Mouse (Mus musculus): ENCODE results near the gene Map7d1.

Gene Map7d1

DNA sequence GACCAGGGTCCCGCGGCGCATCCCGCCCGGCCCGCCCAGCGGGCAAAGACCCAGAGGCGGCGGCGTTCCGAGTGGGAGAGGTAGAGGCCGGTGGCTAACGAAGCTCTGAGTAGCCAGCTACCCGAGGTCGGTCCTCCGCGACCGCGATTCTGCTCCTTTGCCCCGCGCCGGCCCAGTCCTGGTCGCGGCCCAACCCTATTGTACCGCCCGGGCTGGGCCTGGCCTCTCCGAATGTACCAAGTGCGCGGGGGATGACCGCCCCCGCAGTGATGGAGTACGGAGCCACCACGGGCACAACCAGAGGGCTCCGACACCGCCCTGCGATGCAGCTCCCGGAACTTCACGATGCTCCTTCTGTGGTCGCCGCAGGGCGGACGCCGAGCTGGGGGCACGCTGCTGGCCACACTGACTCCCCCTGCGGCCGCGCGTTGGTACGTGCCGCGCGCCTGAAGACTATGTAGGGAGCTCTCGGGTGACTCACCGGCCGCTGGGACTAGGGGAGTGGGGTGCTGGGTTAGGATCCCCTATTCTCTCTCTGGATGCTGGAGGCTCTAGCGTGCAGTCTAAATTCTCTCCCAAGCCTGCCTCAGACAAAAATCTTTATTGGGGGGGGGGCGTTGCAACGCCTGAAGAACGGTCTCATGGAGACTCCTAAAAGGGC lies at the start of gene Map7d1:
Gene Map7d1 (minus strand): TSS at position 213 of the 661 bp plus-strand sequence.
- peak; percentile 99 for DNase-seq

DNA sequence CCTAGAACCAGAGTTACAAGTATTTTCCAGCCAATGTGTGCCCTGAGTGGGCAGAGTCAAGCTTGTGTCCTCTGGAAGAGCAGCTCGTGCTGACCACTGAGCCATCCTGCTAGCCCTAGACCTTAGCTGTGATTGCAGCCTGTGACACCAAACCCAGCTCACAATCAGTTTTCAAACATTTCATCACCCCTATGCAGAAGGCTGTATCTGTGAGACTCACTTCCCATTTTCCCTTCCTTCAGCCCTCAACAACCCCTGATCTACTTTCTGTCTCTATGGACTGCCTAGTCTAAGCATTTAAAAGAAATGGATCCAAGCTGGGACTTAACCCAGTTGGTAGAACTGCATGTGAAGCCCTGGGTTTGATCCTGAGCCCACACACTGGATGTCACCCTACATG lies 49.3 kb upstream of the Map7d1 start:
- no peak for DNase-seq

DNA sequence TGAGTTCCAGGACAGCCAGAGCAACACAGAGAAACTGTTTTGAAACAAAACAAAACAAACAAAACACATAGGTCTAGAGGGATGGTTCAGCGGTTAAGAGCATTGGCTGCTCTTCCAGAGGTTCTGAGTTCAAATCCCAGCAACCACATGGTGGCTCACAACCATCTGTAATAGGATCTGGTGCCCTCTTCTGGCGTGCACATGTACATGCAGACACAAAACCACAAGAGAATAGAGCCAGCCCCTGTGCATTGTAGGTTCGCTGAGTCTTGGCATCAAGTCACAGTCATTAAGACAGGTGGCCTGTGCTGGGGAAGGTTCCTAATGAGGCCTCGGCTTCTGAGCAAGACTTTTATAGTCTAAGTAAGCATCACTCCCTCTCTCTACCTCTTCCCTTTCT lies 47.7 kb upstream of the Map7d1 start:
- DNase-seq: no peak

DNA sequence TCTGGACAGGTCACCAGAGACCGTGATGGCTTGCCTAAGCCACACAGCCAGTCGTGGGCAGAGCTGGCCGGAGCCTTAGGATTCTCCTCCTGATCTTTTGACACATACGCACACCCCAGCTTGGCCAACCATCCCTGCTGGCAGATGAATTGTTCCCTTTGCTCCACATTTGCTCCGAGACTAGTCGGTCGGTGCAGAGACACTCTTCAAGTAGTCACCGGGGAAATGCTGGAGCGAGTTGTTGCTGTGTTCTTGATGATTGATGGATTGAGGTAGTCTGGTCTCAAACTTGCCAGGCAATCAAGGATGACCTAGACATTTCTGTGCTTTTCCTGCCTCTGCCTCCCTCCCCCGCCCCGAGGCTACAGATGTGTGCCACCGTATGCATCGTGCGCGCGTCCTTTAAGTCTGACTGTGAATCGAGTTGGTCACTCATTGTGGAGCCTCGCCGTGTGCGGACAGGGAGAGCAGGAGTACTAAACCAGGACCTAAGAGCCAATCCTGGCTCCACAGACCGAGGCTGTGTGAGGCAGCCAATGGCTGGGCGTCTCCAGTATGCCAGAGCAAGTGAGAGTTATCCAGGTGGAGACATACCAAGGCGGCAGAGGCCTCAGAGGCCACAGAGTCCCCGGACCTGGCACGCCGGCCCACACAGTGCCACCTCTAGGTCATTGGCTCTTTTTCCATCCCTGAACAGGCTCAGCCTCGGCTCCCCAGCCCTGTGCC lies 45.6 kb upstream of the Map7d1 start:
- DNase-seq: no peak

DNA sequence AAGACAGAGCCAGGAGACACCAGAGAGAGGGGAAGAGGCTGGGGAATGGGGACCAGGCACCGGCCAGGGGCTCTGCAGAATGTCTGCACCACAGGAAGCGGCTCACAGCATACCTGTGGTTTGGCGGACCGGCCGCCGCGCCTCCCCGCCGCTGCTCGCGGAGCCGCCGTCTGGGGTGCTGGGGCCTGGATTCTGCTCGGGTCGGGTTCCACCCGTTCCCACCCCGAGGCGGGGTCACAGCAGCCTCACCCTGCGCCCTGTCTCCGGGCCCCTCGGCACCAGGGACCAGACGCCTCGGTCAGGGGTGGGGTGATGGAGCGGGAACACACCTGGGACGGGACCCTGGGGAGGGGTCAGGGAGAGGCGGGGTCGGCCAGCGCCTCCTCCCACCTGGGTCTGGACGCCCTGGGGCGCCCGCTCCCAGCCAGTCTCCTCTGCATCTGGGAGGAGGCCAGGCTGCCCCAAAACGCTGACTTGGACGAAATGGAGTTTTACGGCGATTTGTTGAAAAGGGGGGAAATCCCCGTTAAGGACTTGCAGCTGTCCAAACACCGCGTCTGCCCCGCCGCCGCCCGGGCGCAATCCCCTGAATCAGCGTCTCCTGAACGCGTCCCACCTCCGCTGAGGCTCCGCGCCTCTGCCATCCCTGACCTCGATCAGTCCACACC lies 44.9 kb upstream of the Map7d1 start:
- DNase-seq: peak; percentile 92

DNA sequence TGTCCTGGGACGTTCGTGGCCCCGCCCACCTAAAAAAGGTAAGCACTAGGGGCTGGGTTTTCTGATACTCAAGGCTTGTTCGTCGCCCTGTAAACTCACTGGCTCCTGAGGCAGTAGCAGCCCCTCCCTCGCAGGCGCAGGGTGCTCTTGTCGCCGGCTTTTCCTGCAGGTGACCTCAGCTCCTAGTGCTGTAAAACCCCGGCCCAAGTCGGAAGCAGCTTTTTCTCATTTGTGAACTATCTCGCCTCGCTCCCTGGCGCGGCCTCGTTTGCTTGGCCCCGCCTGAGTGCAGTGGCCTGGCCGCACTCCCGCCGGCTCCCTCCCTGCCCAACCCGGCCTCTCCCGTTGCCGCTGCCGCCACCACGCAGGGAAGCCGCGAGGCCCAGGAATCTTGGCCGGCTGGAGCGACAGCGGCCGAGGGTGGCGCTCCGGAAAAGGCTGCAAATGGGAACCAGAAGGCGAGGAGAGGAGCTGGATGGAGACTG lies 40.5 kb upstream of the Map7d1 start:
- DNase-seq: peak; percentile 97

DNA sequence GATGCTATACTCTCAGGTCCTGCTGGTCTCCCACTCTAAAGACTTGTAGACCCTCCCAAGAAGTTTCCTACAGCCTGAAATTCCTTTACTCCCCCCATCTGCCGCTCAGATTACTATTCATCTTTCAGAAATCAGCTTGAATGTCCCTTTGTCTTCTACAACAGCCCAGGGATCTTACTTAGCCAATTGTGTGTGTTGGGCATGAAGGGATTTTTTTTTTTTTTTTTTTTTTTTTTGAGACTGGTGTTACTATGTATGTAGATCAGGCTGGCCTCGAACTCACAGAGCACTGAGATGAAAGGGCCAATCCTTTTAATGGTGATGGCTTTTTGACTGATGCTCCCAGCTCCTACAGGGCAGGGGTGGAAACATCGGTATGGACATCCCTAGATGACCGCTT lies 39.8 kb upstream of the Map7d1 start:
- no peak for DNase-seq

DNA sequence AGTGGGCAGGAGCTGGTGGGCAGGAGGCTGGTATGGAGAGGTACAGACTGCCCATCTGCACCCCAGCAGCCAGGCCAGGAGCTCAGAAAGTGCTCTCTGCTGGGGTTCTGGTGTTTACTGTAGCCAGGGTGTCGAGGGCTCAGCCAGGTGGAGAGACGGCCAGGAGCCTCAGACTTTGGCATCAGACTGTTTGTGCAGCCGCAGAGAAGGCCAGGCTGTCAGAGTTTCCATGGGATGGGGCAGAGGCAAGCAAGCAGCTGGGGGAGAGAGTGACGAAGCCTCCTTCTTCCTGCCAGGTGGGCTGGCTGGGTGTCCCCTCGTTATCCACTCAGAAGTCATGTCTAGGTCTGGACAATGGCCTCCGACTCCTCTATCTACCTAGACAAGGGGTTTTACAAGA lies 39.0 kb upstream of the Map7d1 start:
- no peak for DNase-seq

DNA sequence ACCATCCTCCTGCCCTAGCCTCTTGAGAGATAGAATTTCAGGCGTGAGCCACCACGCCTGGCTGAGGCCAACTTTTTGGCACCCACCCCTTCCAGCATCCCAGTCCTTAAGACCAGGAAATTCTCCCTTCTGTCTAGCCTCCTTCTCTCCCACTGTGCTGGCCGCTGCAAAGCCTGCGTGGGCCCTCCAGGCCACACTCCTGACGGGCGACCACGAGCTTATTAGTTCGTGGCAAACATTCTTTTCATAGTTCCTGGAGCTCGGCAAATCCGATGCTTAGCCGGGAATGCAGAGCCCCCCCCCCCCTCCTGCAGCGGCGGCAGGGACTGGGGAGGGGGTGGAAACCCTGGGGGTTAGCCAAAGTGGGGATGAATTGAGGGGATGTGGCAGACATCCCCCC lies 35.1 kb upstream of the Map7d1 start:
- no peak for DNase-seq

DNA sequence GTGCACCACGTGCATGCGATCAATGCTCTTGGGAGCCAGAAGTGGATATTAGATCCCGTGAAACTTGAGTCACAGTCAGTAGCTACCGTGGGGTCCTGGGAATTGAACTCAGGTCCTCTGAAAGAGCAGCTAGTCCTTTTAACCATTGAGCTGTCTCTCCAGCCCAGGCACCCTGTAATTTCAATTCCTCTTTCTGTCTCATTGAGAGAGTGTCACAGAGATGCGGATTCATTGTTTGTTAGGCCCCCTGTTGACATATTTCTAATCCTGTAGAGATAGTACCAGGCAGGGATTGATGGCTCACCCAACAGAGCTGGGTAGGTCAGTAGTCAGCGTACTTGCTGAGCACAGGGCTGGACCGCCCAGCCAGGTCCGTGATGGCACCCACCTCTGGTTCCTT lies 34.2 kb upstream of the Map7d1 start:
- DNase-seq: no peak

DNA sequence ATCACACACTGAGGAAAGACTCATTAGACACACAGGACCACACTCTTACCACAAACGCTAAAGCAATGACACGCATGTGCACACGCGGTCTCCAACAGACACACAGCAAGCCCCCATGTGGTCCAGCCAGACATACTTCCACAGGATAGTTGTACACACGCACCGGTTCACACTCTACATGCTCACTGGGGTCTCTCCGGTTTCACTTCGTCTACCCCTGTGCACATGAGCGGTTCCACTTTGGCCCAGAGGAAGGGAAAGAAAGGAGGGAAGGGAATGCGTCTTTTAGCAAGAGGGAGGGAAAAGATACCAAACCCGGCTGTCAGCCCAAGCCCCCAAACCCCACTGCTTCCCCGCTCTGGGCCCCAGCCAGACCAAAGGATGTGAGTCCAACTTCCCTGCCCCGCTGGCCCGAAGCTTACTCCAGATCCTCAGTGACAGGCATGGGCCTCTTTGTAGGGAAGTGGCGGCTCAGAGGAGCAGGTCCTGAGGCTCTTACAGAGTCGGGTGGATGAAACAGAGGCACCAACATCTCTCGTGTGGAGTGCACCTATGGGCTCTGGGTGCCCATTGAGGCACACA lies 32.0 kb upstream of the Map7d1 start:
- no peak for DNase-seq

DNA sequence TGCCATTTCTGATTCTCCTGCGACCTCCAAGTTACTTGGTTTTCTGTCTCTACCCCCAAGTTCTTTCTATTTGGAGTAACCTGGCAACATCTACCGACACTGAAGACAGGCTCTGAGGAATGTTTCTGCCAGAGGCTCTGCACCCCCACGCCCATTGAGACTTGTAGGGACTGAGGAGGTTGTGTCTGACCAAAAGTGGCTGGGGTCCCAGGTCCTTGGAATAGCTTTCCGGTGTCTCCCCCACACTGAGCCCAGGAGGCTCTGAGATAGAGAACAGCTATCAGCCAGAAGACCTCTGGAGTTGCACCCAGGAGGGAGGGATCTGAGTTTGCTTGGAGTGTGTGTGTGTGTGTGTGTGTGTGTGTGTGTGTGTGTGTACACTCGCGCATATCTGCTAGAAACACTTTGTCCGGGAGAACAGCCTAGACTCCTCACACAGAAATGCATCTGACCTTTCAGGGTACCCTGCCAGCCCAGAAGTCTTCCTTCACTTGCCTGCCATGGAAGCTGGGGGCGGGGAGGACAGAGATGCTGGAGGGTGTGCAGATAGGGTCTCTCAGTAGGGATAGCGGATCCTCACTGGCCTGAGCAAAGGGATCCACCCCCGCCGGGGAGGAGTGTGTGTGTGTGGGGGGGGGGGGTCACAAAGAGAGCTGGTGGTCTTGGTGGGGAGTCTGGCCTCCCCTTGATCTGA lies 31.3 kb upstream of the Map7d1 start:
- no peak for DNase-seq

DNA sequence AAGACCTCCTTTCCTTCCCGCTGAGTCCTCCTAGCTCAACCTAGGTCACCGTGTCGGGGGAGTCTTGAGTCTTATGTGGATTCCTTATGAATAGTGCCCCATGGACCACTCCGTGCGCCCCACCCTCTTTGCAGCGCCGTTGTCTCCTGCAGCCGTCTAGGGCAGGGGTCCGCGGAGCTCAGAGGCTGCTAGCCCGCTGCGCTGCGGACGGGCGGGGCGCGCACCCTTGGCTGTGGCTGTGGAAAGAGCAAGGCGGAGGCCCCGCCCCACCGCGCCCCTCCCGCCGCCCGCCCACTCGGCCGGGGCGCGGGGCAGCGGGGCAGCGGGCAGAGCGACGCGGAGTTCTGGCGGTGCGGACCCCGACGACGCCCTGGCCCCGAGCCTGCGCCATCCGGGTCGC lies 30.3 kb upstream of the Map7d1 start, which contains the start of gene Col8a2:
Gene Col8a2 (plus strand): TSS at position 302 of the 400 bp plus-strand sequence.
- DNase-seq: no peak

DNA sequence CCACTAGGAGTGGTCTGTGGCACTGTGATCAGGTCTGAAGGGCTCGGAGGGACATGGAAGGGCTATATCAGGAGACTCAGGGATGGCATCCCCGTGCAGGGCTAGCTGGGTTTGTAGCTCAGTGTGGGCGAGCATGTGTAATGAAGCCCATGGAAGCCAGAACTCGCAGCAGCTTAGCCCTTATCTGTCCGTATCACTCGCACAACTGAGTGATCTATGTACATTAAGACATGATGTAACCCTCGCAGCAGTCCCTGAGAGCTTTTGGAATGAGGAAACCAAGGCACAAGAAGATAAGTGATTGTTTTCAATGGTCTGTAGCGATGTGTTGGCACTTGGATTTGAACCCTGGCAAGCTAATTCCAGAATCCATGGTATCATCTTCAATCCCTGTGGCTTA lies 27.4 kb upstream of the Map7d1 start:
- DNase-seq: no peak

DNA sequence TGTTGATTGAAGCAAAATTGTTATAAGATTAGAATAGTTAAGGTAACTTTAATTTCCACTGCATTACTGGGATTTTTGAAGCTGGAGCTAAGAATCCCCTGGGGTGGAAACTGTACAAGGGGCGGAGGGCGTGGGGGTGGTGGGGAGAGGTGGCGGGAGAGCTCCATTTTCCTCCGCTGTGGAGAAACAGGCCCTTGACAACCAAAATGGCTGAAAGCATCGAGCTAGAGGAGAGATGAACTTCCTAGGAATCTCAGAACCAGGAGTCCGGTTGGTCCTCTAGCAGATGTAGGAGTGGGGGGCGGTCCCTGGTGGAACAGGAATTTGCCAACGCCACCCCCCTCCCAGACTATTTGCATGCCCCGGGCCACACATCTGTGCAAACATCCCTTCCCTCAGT lies 25.6 kb upstream of the Map7d1 start:
- no peak for DNase-seq

DNA sequence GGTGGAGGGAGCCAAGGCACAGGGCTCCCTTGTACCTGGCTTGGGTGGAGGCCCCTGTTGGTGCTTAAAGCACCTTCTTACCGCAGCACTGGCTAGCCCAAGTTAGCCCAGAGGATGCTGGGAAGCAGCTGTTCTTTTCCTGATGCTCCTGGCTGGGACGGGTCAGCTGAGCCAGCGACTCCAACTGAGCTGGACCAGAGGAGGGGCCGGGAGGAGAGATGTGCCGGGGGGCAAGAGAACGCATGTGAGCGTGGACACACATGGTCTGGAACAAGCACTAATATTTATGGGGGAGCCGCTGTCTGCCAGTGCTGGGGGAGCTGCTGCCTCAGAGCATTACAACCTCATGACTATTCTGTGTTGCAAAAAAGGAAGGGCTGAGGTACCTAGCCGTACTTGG lies 22.8 kb upstream of the Map7d1 start:
- DNase-seq: no peak

DNA sequence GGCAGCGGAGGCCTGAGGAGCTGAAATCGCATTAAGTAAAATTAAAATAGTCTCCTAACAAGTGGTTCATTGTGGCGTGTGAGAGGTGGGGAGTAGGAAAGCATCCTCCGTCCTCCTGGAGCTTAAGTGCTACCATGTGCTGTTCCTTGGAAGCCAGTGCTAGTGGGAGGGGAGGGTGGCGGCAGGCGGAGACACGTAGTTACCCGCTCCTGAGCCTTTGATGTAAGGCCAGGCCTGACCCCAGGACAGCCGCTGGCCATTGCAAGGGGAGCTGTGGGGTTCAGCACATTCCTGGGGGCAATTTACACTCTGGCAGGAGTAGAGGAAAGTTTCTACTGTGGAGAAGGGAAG lies 22.4 kb upstream of the Map7d1 start:
- DNase-seq: no peak

DNA sequence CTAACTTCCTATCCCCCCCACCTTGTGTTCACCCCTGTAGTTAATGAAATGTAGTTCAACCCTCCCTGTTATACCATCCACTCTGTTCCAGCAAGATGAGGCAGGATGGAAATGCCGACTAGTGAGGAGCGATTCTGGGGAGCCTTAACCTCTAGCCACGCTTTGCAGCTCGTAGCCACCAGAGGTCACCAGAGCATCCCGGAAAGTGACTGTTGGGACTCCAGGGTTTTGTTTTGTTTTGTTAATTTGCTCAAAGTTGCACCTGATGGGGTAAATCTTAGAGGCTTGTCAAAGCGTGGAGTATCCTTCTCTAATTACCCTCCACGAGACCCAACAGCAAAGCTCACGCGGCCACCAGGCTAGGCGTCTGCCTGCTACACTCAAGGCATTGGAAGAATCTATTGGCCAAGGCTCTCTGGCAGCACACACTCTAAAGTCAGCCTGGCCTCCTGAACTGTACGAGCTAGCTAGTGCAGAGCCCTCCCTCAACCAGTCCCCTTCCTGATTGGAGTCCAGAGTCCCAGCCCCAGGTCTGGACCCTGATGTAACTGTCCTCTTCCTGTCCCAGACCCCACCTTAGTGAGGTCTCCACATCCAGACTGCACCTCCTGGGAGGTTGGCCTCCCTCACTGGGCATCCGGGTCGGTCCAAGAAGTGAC lies 21.9 kb upstream of the Map7d1 start:
- no peak for DNase-seq

DNA sequence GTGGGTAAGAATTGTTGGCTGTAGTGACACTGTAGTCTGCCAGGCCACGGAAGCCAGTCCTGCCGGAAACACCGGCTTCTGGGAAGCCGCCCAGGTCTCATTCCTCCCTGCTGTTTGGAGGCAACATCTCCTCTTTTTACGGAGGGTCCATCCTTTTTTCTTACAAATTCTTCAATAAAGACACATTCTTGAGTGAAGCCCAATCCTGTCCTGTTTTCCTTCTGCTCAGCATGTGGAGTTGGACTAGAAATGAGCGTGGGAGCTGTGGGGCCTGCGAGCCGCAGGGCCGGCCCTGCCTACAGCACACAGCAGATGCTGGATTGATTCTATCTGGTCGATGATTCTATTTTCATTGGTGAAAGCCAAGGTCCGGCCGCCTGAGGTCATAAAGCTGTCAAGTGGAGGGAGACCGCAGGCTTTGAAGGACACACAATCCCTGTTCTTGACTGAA lies 19.6 kb upstream of the Map7d1 start:
- peak; percentile 97 for DNase-seq

DNA sequence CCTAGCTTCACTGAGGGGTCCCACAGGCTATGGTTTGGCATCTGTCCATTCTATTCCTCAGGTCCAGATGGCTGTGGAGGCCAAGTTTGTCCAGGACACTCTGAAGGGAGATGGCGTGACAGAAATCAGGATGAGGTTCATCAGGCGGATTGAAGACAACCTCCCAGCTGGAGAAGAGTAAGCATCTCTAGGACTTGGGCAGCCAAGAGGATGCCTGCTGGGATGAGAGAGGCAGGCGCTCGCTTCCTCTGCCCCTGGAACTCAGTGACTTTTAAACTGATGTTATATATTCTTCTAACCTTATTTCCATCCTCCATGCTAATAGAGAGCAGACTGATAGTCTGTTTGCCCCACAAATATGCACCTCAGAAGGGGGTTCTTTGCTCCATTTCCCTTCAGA lies 18.9 kb upstream of the Map7d1 start:
- no peak for DNase-seq

DNA sequence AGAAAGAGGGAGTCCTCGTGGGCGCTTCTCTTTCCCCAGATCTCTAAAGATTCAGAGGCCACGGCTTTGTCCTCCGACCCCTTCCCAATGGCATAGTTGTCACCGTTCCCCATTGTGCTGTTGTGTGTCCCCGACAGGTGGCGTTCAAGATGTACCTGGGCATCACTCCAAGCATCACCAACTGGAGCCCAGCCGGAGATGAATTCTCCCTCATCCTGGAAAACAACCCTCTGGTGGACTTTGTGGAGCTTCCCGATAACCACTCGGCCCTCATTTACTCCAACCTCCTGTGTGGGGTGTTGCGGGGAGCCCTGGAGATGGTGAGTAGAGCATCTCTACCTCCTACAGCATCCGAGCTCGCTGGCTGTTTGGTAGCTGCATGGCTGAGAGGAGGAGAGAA lies 17.6 kb upstream of the Map7d1 start:
- no peak for DNase-seq

DNA sequence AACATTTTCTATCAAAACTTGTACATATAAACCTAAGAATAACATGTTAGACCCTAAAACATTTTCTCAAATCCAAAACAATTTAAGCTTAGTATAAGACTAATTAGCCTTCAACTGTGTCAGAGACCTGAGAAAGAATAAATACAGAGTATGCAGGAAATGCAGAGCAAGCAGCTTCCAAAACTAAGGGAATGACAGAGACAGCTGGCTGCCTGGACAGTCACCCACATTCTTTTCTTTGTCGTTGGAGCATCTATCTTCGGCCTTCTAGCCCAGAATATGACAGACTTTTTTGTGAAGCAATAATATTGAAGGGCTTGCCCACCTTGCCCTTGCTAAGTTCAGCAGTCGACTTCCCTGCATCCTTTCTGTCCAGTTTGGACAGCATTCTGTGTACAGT lies 13.1 kb upstream of the Map7d1 start:
- DNase-seq: no peak

Data from heart, adult 11 months (tissue).